Mouse (Mus musculus) forebrain, embryonic 14.5 days (tissue): ENCODE measurements around the gene Nme6. TPM values are rescaled to one million over a fixed set of nuclear protein-coding genes. Genes with fewer than 3 reads are reported as not detected.

Source experiments
- ATAC-seq: fragments of 200-750 bp; cut with Nextera tagmentation; 2 replicates; pipeline ENCODE4 v1.8.0; 2017; ENCODE audit warnings: mild to moderate bottlenecking, moderate library complexity
- DNase-seq: peaks from one replicate; pipeline ENCODE4 v3.0.0-alpha.2; 2015; ENCODE audit warnings: low spot score
- H3K27ac ChIP-seq: fragments of 300-500 bp; sonication (generic); 2 replicates; pipeline ENCODE4 v1.5.1; 2014; ENCODE audit warnings: low read depth, mild to moderate bottlenecking, control low read depth, low read length, moderate library complexity
- H3K27me3 ChIP-seq: fragments of 300-500 bp; sonication (generic); replicated peaks from 2 replicates; pipeline ENCODE4 v1.6.1; 2014; ENCODE audit warnings: low read length, control low read depth, mixed read lengths; ENCODE audit not compliant: control insufficient read depth, insufficient read depth
- H3K36me3 ChIP-seq: fragments of 300-500 bp; sonication (generic); 2 replicates; pipeline ENCODE4 v1.6.1; 2014; ENCODE audit warnings: low read length, control low read depth; ENCODE audit not compliant: control insufficient read depth, insufficient read depth
- H3K4me1 ChIP-seq: fragments of 300-500 bp; sonication (generic); 2 replicates; pipeline ENCODE4 v1.6.1; 2014; ENCODE audit warnings: antibody characterized with exemption, low read length, control low read depth; ENCODE audit not compliant: control insufficient read depth, insufficient read depth
- H3K4me2 ChIP-seq: fragments of 300-500 bp; sonication (generic); 2 replicates; pipeline ENCODE4 v1.6.1; 2014; ENCODE audit warnings: mild to moderate bottlenecking, control low read depth, low read length
- H3K4me3 ChIP-seq: fragments of 300-500 bp; sonication (generic); 2 replicates; pipeline ENCODE4 v1.5.1; 2014; ENCODE audit warnings: low read depth, low read length, control low read depth
- H3K9ac ChIP-seq: fragments of 300-500 bp; sonication (generic); 2 replicates; pipeline ENCODE4 v1.6.1; 2014; ENCODE audit warnings: mild to moderate bottlenecking, low read length, control low read depth, moderate library complexity
- H3K9me3 ChIP-seq: fragments of 300-500 bp; sonication (generic); replicated peaks from 2 replicates; pipeline ENCODE4 v1.6.1; 2016; ENCODE audit warnings: low read length, control low read depth, mixed read lengths; ENCODE audit not compliant: control insufficient read depth
- WGBS: fragments of 180-500 bp; shearing (Covaris S2); extraction: QIAGEN DNeasy Blood & Tissue Kit; methylation state at CpG from one replicate; pipeline ENCODE4 v1.1.7; 2014; 5-methylcytosine and 5-hydroxymethylcytosine counted together
- polyA plus RNA-seq: library from polyadenylated mRNA; unstranded; fragments of >200 nt; fragmentation: Nextera tagmentation; extraction: Ambion mirVana; gene quantifications from 2 replicates; pipeline ENCODE4 v1.2.1, GENCODE M21; 2014

The Nme6 gene
- polyA plus RNA-seq, 1 experiment from 2014 or later, result 84.7 TPM

- H3K36me3 ChIP-seq, result no peaks in the 10 kb centered on the region
- no peak for ATAC-seq
Measured at GRCm38 (mm10) chr9:109855947-109856346, 23.4 kb downstream of the Nme6 start.

GRCm38 (mm10) chr9:109862397-109863044 is 30.0 kb downstream of the Nme6 start:
- Histone ChIP-seq H3K27me3 (no peaks in the 10 kb centered on the region), H3K9me3 (no peaks in the 10 kb centered on the region), H3K36me3 (no peaks in the 10 kb centered on the region), H3K4me3 (no peak overlapping the region), H3K9ac (no peak overlapping the region), H3K4me2 (0 out of 2 replicates have a peak overlapping the region, but pooled peaks have one; percentile 10), H3K27ac (no peak overlapping the region), H3K4me1 (no peaks in the 10 kb centered on the region)
- WGBS, result 23% methylated on average over 20 of the region's 20 CpGs
- peak; percentile 82 for DNase-seq
- ATAC-seq, result no peak

More at GRCm38 (mm10) chr9:109855947-109856346, 23.4 kb downstream of the Nme6 start:
- WGBS, result 86% methylated on average over 6 of the region's 6 CpGs
- no peak for DNase-seq
- Histone ChIP-seq H3K9ac (no peak overlapping the region), H3K4me3 (no peak overlapping the region), H3K9me3 (no peaks in the 10 kb centered on the region), H3K27ac (no peak overlapping the region), H3K27me3 (no peaks in the 10 kb centered on the region), H3K4me1 (no peaks in the 10 kb centered on the region), H3K4me2 (no peak overlapping the region)

- H3K9me3 ChIP-seq, result no peaks in the 10 kb centered on the region
- DNase-seq (no peak), ATAC-seq (no peak)
- no peaks in the 10 kb centered on the region for H3K4me1 ChIP-seq
- no peak overlapping the region for H3K4me3 ChIP-seq
- no peak overlapping the region for H3K4me2 ChIP-seq
- no peaks in the 10 kb centered on the region for H3K27me3 ChIP-seq
- no peak overlapping the region for H3K27ac ChIP-seq
- H3K36me3 ChIP-seq, result no peaks in the 10 kb centered on the region
- WGBS, result 41% methylated on average over 3 of the region's 3 CpGs
- no peak overlapping the region for H3K9ac ChIP-seq
Measured at GRCm38 (mm10) chr9:109863085-109863484, 30.5 kb downstream of the Nme6 start.

- WGBS, result 78% methylated on average over 2 of the region's 2 CpGs
- DNase-seq (no peak), ATAC-seq (no peak)
- H3K36me3 ChIP-seq, result no peaks in the 10 kb centered on the region
- H3K4me3 ChIP-seq, result no peak overlapping the region
- H3K9me3 ChIP-seq, result no peaks in the 10 kb centered on the region
- H3K27me3 ChIP-seq, result no peaks in the 10 kb centered on the region
- H3K9ac ChIP-seq, result no peak overlapping the region
- no peak overlapping the region for H3K27ac ChIP-seq
- H3K4me1 ChIP-seq, result no peaks in the 10 kb centered on the region
- H3K4me2 ChIP-seq, result no peak overlapping the region
Measured at GRCm38 (mm10) chr9:109866218-109866617, 33.7 kb downstream of the Nme6 start.

- ATAC-seq (no peak), DNase-seq (no peak)
- no peaks in the 10 kb centered on the region for H3K36me3 ChIP-seq
- H3K4me3 ChIP-seq, result no peak overlapping the region
- H3K9ac ChIP-seq, result no peak overlapping the region
- no peak overlapping the region for H3K4me2 ChIP-seq
- 41% methylated on average over 6 of the region's 6 CpGs for WGBS
- no peaks in the 10 kb centered on the region for H3K4me1 ChIP-seq
- H3K27me3 ChIP-seq, result no peaks in the 10 kb centered on the region
- no peak overlapping the region for H3K27ac ChIP-seq
- no peaks in the 10 kb centered on the region for H3K9me3 ChIP-seq
Measured at GRCm38 (mm10) chr9:109870983-109871572, 38.5 kb downstream of the Nme6 start.

- H3K27me3 ChIP-seq, result no peaks in the 10 kb centered on the region
- H3K4me2 ChIP-seq, result peak within 1 kb of the TSS; percentile 76
- H3K27ac ChIP-seq, result peak within 1 kb of the TSS; percentile 81
- H3K9ac ChIP-seq, result peak within 1 kb of the TSS; percentile 97
- no peaks in the 10 kb centered on the region for H3K9me3 ChIP-seq
- H3K4me3 ChIP-seq, result peak within 1 kb of the TSS; percentile 95
- DNase-seq, result peak; percentile 99
- 7% methylated on average over 33 of the region's 33 CpGs for WGBS
- peak; percentile 95 for ATAC-seq
- H3K36me3 ChIP-seq, result peaks cover 20% of the 10 kb centered on the region
- H3K4me1 ChIP-seq, result peaks cover 11% of the 10 kb centered on the region; the same call in 1 of the 2 replicates
Measured at GRCm38 (mm10) chr9:109874797-109875691, 42.5 kb downstream of the Nme6 start, which contains the start of gene Cdc25a. Gene Cdc25a, plus strand, starts transcription at chr9:109875579.

GRCm38 (mm10) chr9:109875695-109876601 is 43.4 kb downstream of the Nme6 start:
- DNase-seq (peak; percentile 52), ATAC-seq (peak; percentile 68)
- peak overlapping the region; percentile 81 for H3K27ac ChIP-seq
- H3K4me2 ChIP-seq, result peak overlapping the region; percentile 76
- H3K9ac ChIP-seq, result peak overlapping the region; percentile 97
- under 1% methylated on average over 76 of the region's 76 CpGs for WGBS
- H3K36me3 ChIP-seq, result peaks cover 29% of the 10 kb centered on the region
- no peaks in the 10 kb centered on the region for H3K9me3 ChIP-seq
- no peaks in the 10 kb centered on the region for H3K27me3 ChIP-seq
- H3K4me3 ChIP-seq, result peak overlapping the region; percentile 95
- H3K4me1 ChIP-seq, result peaks cover 11% of the 10 kb centered on the region; the same call in 1 of the 2 replicates

- H3K4me1 ChIP-seq, result peaks cover 11% of the 10 kb centered on the region; the same call in 1 of the 2 replicates
- DNase-seq (peak; percentile 58), ATAC-seq (no peak)
- H3K9ac ChIP-seq, result peak overlapping the region; percentile 97
- H3K4me2 ChIP-seq, result peak overlapping the region; percentile 76
- H3K27ac ChIP-seq, result no peak overlapping the region
- peak overlapping the region; percentile 95 for H3K4me3 ChIP-seq
- WGBS, result 4% methylated on average over 3 of the region's 3 CpGs
- no peaks in the 10 kb centered on the region for H3K9me3 ChIP-seq
- peaks cover 37% of the 10 kb centered on the region for H3K36me3 ChIP-seq
- H3K27me3 ChIP-seq, result no peaks in the 10 kb centered on the region
Measured at GRCm38 (mm10) chr9:109876756-109877155, 44.2 kb downstream of the Nme6 start.
